Mouse (Mus musculus) liver, postnatal 0 days (tissue): Measurements from ENCODE around the gene Gm8947.

Source experiments
- CTCF ChIP-seq: sonication (generic); IDR thresholded peaks from 2 replicates; pipeline ENCODE4 v1.5.1; 2016; ENCODE audit warnings: antibody characterized with exemption, low read depth
- EP300 ChIP-seq: IDR thresholded peaks from 2 replicates; pipeline ENCODE4 v1.6.1; 2016; ENCODE audit warnings: antibody characterized with exemption, low read depth, mild to moderate bottlenecking

DNA sequence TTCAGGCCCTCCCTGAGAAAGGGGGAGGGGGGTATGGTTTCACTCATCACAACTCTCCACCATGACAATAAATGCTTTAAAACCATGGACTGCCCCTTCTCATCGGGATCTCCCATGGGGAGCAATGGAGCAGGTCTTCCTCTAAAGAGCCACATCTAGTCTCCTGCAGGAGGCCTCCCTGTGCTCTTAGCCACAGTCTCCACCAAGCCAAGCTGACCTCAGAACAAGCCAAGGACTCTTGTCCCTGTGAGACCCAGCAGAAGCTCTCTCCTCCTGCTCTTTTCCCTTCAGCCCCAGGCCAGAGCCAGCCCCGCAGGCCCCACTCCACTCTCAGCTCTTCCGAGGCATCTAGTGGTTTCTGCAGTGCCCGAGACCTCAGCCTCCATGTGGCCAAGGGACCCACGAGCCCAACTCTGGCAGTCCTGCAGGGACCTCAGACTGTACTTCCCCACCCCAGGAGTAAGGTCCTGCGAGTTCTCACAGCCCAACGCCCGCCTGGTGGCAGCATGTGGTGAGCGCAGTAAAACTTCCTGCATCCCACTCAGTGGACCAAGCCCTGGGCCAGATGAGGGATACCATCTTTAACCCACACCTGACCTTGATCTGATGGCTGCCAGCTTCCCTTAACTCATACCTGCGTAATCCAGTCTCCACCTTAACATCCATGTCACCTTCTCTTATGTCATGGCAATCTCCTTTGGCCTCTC is 30.5 kb downstream of the Gm8947 start:
- TF ChIP-seq CTCF (0 out of 2 replicates have a peak, but pooled peaks have one; percentile 10), EP300 (no peak)
